Mouse (Mus musculus): ENCODE measurements around the gene Fam117b. TPM values are rescaled to one million over a fixed set of nuclear protein-coding genes. Genes with fewer than 3 reads are reported as not detected.

The Fam117b gene
- total RNA-seq (2021) = 10 to 100 TPM in 1 of 2 experiments, 1 to 10 TPM in 1; 9.8 to 10.6 TPM
- long read RNA-seq, experiment 1, full-length matches to known transcripts = 8 of 8 reads
- long read RNA-seq, experiment 1, partial matches to known transcripts = 0 of 8 reads
- long read RNA-seq, experiment 1, other reads (novel, unspliced or antisense) = 0 of 8 reads
- long read RNA-seq, experiment 2, full-length matches to known transcripts = 10 of 11 reads
- long read RNA-seq, experiment 2, partial matches to known transcripts = 1 of 11 reads
- long read RNA-seq, experiment 2, other reads (novel, unspliced or antisense) = 0 of 11 reads

DNA sequence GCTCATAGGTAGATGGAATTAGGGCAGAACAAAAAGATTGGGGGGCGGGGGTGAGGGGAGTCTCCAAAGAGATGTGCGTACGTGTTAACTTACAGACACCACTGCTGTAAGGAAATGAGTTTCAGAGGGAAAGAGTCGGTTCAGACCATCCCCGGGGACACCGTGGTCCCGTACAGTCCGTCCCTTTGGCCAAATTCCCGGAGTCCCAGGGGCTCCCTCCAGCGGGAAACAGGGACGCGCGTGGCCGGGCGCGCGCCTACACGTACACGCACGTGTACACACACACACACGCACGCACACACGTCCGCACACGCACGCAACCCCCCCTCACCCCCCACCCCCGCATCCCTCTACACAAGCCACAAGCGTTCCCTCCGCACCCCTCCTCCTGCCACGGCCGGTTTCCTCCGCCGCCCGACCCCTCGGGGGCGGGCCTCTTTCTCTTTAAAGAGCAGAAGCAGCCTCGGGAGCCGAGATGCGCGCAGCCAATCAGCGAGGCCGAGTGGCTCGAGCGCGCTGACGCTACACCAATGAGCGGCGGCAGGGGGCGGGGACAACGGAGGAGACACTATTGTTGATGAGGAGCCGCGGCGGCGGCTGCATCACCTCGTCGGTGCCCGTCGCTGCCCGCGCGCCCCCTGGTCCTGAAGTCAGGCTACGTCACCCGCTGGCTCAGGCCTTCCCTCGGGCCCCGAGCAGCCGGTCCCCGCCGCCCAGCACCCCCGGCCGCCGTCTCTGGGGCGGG is at the start of gene Fam117b:
Fam117b (plus strand) TSS at position 594 of the 745 bp plus-strand sequence.
- peak; percentile 94 to 98 for DNase-seq (ENCODE audit: low spot score in 2 of 2)

DNA sequence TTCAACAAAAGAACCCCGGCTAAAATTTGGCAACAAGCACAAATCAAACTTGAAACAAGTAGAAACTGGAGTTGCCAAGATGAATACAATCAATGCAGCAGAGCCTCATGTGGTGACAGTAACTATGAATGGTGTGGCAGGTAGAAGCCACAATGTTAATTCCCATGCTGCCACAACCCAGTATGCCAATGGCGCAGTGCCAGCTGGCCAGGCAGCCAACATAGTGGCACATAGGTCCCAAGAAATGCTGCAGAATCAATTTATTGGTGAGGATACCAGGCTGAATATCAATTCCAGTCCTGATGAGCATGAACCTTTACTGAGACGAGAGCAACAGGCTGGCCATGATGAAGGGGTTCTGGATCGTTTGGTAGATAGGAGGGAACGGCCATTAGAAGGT is 44.8 kb upstream of the Fam117b start:
- DNase-seq (ENCODE audit: low spot score in 2 of 2) = no peak

DNA sequence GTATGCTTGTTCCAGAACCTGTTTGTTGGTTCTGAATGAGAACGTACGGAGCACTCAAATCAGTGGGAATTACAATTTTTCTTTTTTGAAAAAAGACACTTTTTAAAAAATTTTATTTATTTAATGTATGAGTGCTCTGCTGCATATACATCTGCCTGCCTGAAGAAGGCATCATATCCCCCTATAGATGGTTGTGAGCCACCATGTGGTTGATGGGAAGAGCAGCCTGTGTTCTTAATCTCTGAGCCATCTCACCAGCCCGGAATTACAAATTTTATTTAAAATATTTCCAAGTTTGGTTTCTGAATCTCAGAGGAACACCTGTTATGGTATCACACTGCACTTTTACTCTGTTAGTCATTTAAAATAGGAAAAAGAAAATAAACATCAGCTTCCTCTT is 38.8 kb upstream of the Fam117b start:
- no peak for DNase-seq (ENCODE audit: low spot score in 2 of 2)

GRCm38 (mm10) chr1:59878098-59878497 is 34.7 kb upstream of the Fam117b start:
- no peak for DNase-seq (ENCODE audit: low spot score in 2 of 2)

DNA sequence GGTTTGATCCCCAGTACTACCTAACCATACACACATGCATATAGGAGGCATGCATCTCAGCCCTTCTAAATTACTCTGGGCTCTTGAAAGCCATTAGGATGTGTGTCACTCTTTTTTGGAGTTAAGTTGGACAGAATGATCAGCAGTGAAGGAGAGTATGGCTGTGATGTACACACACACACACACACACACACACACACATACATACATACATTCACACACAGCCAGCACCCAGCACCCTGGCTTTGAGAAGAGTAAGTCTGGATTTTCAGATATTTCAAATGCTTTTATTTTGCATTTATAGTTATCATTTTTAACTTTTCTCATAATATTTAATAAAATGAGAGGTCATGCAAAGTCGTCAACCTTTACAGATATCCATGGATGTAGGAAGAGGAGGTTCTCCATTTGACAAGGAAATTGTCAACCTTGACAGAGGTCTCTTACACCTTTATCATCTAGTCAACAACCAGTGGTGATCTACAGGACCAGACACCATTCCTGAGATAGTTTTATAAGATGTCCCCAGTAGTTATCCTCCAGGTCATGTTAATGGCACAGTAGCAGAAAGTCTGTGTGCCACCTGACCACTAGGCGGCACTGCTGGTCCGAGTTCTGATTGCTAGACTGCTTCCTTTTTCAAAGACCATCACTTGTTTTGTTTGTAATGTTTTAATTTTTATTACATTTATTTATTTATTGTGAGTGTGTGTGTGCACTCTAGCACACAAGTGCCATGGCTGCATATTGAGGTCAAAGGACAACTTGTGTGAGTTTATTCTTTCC is 29.3 kb upstream of the Fam117b start:
- peak; percentile 39 to 72 for DNase-seq (ENCODE audit: low spot score in 2 of 2)

- DNase-seq (ENCODE audit: low spot score in 2 of 2) = no peak
Observed at GRCm38 (mm10) chr1:59886899-59887298, 25.9 kb upstream of the Fam117b start.

DNA sequence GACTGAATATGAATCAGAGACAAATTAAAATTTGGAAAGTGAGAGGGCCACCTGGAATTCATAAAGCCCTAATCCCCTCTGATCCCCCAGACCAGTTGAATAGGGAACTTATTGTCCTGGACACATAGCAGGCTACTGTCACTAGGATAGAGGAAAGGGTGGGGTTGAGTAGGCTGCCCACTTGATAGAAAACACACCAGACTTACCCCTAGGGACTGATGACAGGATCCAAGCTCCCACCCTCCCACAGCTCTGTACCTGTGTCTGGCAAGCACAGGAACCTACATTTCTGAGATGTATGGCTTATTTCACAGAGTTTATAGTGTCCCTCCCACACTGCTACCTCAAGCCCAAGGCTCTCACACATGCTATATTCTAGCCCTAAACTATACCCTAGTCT is 24.8 kb upstream of the Fam117b start:
- DNase-seq (ENCODE audit: low spot score in 2 of 2) = no peak

DNA sequence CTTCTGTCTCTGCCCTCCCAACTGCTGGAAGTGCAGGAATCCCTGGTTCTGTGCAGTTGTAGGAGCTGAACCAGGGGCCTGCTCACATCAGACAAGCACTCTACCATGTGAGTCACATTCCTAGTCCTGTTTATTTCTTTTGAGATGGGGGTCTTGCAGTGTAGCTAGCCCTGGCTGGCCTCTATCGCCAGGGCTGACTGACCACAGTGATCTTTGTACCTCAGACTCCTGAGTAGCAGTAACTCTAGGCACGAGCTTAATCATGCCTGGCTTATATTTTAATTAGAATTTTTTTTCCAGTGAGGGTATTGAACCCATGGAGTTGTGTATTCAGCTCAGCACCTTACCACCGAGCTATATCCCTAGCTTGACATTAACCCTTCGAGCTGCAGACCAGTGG is 21.6 kb upstream of the Fam117b start:
- DNase-seq (ENCODE audit: low spot score in 2 of 2) = no peak

GRCm38 (mm10) chr1:59892777-59893176 is 20.0 kb upstream of the Fam117b start:
- no peak for DNase-seq (ENCODE audit: low spot score in 2 of 2)

- no peak for DNase-seq (ENCODE audit: low spot score in 2 of 2)
Observed at GRCm38 (mm10) chr1:59894025-59894424, 18.8 kb upstream of the Fam117b start.

DNA sequence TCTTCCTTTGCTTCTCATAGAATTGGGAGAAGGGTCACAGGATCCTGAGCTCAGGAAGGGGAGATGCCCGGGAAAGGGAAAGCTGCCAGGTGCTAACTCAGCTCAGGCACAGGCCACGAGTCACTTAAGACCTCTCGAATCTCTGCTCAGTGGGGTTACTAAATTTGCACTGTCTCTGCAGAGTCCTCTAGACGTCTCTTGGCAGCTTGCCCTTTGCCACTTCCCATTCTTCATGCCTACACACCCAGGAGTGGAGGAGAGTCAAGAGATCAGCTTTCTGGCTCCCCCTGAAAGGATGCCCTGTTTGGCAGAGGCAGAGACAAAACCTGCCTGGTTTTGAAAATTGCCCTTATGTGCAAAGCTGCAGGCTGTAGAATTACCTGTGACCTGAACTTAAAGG is 17.4 kb upstream of the Fam117b start:
- DNase-seq (ENCODE audit: low spot score in 2 of 2) = peak in 1 of 2 experiments; percentile 39

DNA sequence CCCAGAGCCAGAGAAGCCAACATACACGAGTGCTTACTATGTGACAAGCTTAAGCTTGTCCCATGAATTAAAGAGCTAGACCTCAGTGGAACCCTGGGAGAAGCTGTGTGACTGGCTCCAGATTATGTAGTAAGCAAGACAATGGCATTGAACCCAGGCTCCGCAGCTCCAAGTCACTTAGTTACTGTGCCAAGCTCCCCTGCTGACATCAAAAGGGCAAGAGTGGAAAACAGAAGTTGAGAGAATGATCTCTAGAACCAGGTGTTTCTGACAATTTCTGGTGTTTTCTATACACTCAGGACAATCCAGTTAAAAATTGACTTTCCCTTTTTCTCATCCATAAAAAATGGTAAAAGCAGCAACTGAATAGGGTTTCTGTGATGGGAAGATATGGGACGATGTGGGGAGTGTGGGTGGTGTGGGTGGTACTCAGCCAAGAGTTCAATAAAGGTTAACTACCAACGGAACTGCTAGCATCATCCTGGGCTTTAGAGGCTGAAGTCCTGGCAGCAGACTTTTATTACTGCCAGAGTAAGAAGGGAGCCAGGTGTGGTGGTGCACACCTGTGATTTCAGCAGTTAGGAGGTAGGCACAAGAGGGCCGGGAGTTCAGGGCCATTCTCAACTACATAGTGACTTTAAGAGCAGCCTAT is 15.5 kb upstream of the Fam117b start:
- no peak for DNase-seq (ENCODE audit: low spot score in 2 of 2)

DNA sequence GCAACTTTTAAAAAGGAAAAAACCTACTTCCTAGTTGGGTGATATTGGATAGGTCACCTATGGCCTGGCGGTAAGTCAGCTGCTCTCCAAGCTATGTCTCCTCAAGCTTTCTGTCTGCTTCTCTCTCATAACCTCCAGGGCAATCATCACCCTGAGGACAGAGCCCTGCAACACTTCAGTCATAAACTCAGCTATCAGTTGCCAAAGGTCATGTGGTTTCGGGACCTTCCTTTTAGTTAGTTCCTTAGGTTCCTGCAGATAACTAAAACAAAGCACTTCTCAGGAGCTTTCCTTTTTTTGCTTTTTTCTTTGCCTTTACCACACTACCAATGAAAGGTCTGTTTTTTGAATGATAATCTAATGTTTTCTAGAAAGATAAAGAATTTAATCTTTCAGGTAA is 13.1 kb upstream of the Fam117b start:
- DNase-seq (ENCODE audit: low spot score in 2 of 2) = no peak

DNA sequence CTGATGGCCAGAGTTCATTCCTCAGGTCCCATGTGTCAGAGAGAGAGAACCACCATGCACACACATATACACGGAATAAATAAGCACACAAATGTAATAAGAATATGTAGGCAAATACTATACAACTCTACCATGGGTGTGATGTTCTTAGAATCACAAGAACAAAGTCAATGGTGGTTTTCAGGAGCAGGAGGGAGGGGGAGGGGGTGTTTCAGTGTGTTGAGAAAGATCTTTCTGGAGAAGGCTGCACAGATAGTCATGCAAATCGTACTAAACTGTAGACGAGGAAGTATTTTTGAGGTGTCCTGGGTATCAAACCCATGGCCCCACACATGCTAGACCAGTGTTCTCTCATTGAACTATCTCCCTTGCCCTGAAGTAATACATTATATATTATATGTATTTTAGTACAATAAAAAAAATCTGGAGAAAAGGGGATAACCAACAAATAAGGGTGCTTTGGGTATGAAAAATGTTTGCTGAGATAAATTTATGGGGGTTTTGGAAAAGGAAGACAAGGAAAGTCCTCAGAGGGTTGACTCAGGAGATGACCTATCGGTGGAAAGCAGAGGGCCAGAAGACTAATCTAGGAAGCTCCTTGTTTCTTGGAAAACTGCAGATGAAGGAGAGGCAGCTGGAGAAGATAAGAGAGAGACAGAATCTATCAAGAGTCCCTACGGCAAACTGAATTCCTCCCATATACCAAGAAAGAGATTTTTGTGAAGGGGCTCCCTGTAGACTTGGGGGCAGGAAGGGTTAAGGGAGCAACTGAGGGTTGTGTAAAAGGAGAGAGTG is 11.5 kb upstream of the Fam117b start:
- no peak for DNase-seq (ENCODE audit: low spot score in 2 of 2)

DNA sequence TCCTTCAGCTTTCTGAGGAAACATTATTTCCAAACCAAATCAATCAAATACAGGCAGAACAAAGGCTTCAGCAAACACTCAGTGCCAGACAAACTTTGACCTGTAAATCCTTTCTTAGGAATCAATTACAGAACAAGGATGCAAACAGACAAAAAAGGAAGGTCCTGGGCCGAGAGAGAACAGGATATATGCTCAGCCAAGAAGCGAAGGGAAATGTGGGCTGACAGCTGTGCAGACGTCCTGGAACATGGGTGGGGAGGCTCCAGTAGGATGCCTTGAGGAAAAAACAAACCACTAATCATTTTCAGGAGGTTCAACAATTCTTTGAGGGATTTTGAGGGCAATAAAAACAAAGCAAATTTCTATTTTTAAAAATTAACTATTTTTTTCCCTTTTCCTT is 10.2 kb upstream of the Fam117b start:
- no peak for DNase-seq (ENCODE audit: low spot score in 2 of 2)

DNA sequence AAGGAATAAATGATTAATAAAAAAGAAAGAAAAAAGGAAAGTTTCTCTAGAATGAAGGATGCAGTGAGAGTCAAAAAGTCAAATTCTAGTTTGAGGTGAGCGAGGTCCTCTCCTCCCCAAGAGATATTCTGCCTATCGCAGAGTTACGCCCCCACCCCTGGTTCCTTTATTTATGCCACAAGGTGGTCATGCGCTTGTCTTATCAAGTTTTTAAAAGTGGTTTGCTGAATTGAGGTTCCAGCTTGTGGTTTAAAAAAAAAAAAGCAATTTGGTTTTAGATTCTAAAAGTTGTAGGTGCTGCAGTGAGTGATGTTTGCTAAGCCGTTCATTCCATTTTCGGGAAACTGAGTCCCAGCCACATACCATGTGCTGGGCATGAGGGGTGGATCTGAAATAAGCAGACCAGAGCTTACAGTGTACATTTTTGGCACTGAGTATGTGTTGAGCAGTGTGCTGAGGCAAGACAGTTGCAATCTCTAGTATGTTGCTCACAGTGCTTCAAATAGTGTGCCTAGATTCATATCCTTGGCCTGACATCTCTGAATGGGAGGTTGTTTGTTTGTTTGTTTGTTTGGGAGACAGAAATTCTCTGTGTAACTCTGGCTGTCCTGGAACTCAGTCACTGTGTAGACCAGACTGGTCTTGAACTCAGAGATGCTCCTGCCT is 8.0 kb upstream of the Fam117b start:
- DNase-seq (ENCODE audit: low spot score in 2 of 2) = no peak

DNA sequence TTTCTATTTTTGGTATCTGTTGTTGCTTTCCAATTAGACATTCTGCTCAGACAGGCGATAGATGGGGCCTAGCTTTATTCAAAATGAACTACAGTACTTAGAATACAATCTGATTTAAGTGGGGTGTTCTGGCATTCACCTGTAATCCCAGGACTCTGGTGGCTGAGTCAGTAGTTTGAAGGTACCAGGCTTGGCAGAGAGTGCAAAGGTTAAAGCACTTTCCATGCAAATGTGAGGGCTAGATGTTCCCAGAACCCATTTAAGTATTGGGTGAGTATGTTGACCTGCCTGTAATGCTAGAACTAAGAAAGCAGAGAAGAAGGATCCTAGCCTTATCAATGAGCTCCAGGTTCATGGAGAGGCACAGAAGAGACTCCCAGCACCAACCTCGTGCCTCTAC is 6.9 kb upstream of the Fam117b start:
- DNase-seq (ENCODE audit: low spot score in 2 of 2) = no peak

- DNase-seq (ENCODE audit: low spot score in 2 of 2) = no peak
Observed at GRCm38 (mm10) chr1:59906819-59907521, 5.8 kb upstream of the Fam117b start.

- no peak for DNase-seq (ENCODE audit: low spot score in 2 of 2)
Observed at GRCm38 (mm10) chr1:59907700-59908099, 5.1 kb upstream of the Fam117b start.

All from gastrocnemius, postnatal 4 days (tissue).